Mouse (Mus musculus) heart, embryonic 14.5 days (tissue): ENCODE measurements around the gene Ttk. TPM values are rescaled to one million over a fixed set of nuclear protein-coding genes. Genes with fewer than 3 reads are reported as not detected.

Source experiments
- ATAC-seq: fragments of 200-750 bp; cut with Nextera tagmentation; 2 replicates; pipeline ENCODE4 v1.8.0; 2017; ENCODE audit warnings: low read depth, moderate TSS enrichment; ENCODE audit not compliant: insufficient number of reproducible peaks, insufficient read depth, low FRiP score
- H3K27ac ChIP-seq, 2 experiments: fragments of 200-500 bp in 1 of 2; fragments of 300-500 bp in 1 of 2; sonication (generic) in 1 of 2; replicated peaks in 1 of 2; 2 replicates each; pipeline ENCODE4 v1.5.1; 2012 to 2014; ENCODE audit warnings: low read depth in 2 of 2, low read length in 2 of 2, control low read depth in 1 of 2, mild to moderate bottlenecking in 1 of 2, mixed read lengths in 1 of 2; ENCODE audit not compliant: control insufficient read depth in 1 of 2, insufficient read depth in 1 of 2
- H3K27me3 ChIP-seq: fragments of 300-500 bp; sonication (generic); 2 replicates; pipeline ENCODE4 v1.6.1; 2014; ENCODE audit warnings: mild to moderate bottlenecking, low read length, control low read depth; ENCODE audit not compliant: control insufficient read depth, insufficient read depth
- H3K36me3 ChIP-seq: fragments of 300-500 bp; sonication (generic); 2 replicates; pipeline ENCODE4 v1.6.1; 2014; ENCODE audit warnings: mild to moderate bottlenecking, control low read depth, low read length, mixed read lengths; ENCODE audit not compliant: control insufficient read depth, insufficient read depth
- H3K4me1 ChIP-seq, 2 experiments: fragments of 200-500 bp in 1 of 2; fragments of 300-500 bp in 1 of 2; sonication (generic) in 1 of 2; 2 replicates each; pipeline ENCODE4 v1.6.1; 2012 to 2014; ENCODE audit warnings: low read length in 2 of 2, control low read depth in 1 of 2, mixed read lengths in 1 of 2; ENCODE audit not compliant: control insufficient read depth in 2 of 2, insufficient read depth in 2 of 2
- H3K4me2 ChIP-seq: fragments of 300-500 bp; sonication (generic); 2 replicates; pipeline ENCODE4 v1.6.1; 2014; ENCODE audit warnings: mild to moderate bottlenecking, low read length
- H3K4me3 ChIP-seq, 2 experiments: fragments of 200-500 bp in 1 of 2; fragments of 300-500 bp in 1 of 2; sonication (generic) in 1 of 2; 2 replicates each; pipeline ENCODE4 v1.5.1; 2012 to 2014; ENCODE audit warnings: low read length in 2 of 2, mild to moderate bottlenecking in 2 of 2, control low read depth in 1 of 2, low read depth in 1 of 2, moderate library complexity in 1 of 2; ENCODE audit not compliant: control insufficient read depth in 1 of 2, insufficient read depth in 1 of 2
- H3K9ac ChIP-seq: fragments of 300-500 bp; sonication (generic); 2 replicates; pipeline ENCODE4 v1.6.1; 2014; ENCODE audit warnings: mild to moderate bottlenecking, low read length
- H3K9me3 ChIP-seq: fragments of 300-500 bp; sonication (generic); 2 replicates; pipeline ENCODE4 v1.6.1; 2016; ENCODE audit warnings: low read length, control low read depth; ENCODE audit not compliant: control insufficient read depth
- WGBS: fragments of 180-500 bp; shearing (Covaris S2); extraction: QIAGEN DNeasy Blood & Tissue Kit; methylation state at CpG from one replicate; pipeline ENCODE4 v1.1.7; 2014; 5-methylcytosine and 5-hydroxymethylcytosine counted together
- polyA plus RNA-seq: library from polyadenylated mRNA; unstranded; fragments of >200 nt; fragmentation: Nextera tagmentation; extraction: Ambion mirVana; gene quantifications from 2 replicates; pipeline ENCODE4 v1.2.1, GENCODE M21; 2014

The Ttk gene
- polyA plus RNA-seq, 1 experiment from 2014 or later: 15.7 TPM

- H3K9me3 ChIP-seq: no peaks in the 10 kb centered on the region
- ATAC-seq: peak; percentile 64
- H3K27me3 ChIP-seq: no peaks in the 10 kb centered on the region
- WGBS: 1% methylated on average over 27 of the region's 27 CpGs
- H3K9ac ChIP-seq: peak overlapping the region; percentile 85
- peak overlapping the region; percentile 70 for H3K4me2 ChIP-seq
- H3K4me1 ChIP-seq: peaks cover 2 to 13% of the 10 kb centered on the region in 2 experiments; a peak in 2 of 4 replicates
- H3K36me3 ChIP-seq: peaks cover 7% of the 10 kb centered on the region; the same call in 1 of the 2 replicates
- H3K27ac ChIP-seq: peak overlapping the region; percentile 0 to 79; a peak in 3 of 4 replicates
- H3K4me3 ChIP-seq: peak overlapping the region; percentile 82 to 94
These were observed 342 bp downstream of the Ttk start for GRCm38 (mm10) chr9:83834748-83835313.

- H3K27me3 ChIP-seq: no peaks in the 10 kb centered on the region
- no peak overlapping the region for H3K27ac ChIP-seq
- no peak overlapping the region for H3K9ac ChIP-seq
- no peak; the same call in 1 of the 2 replicates for ATAC-seq
- no peak overlapping the region for H3K4me2 ChIP-seq
- 93% methylated on average over 3 of the region's 3 CpGs for WGBS
- no peaks in the 10 kb centered on the region for H3K9me3 ChIP-seq
- no peaks in the 10 kb centered on the region for H3K4me1 ChIP-seq
- peaks cover 70% of the 10 kb centered on the region for H3K36me3 ChIP-seq
- no peak overlapping the region for H3K4me3 ChIP-seq
These were observed 18.0 kb downstream of the Ttk start for GRCm38 (mm10) chr9:83852464-83852863.

DNA sequence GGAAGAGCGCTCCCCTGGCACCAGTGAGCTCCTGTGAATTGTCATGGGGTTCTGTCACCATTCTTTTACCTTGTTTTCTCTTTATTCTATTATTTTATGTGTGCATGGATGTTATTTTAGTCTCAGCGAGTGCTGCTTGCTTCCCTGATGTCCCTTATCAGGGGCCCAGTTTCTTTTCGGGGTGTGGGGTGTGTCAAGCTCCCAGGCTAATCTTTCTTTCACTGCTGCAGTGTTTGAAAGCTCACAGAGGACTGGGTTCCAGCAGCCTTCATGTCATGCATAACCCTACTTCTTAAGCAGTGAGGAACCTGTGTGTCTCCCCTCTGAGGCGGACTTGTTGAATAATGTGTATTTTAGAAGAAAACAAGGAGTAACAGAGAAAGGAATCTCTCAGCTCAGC is 30.7 kb downstream of the Ttk start:
- Histone ChIP-seq H3K4me3 (no peak overlapping the region), H3K36me3 (peaks cover 79% of the 10 kb centered on the region), H3K4me1 (no peaks in the 10 kb centered on the region), H3K9me3 (no peaks in the 10 kb centered on the region), H3K27me3 (no peaks in the 10 kb centered on the region), H3K4me2 (no peak overlapping the region), H3K9ac (no peak overlapping the region), H3K27ac (no peak overlapping the region)
- 53% methylated on average over 4 of the region's 4 CpGs for WGBS
- no peak for ATAC-seq

GRCm38 (mm10) chr9:83882191-83882590 is 47.7 kb downstream of the Ttk start:
- Histone ChIP-seq H3K9ac (no peak overlapping the region), H3K27me3 (no peaks in the 10 kb centered on the region), H3K36me3 (no peaks in the 10 kb centered on the region), H3K4me1 (no peaks in the 10 kb centered on the region), H3K27ac (no peak overlapping the region), H3K9me3 (no peaks in the 10 kb centered on the region), H3K4me2 (no peak overlapping the region), H3K4me3 (no peak overlapping the region)
- ATAC-seq: no peak
- WGBS: 72% methylated on average over 6 of the region's 6 CpGs

GRCm38 (mm10) chr9:83886149-83886548 is 51.7 kb downstream of the Ttk start:
- H3K9me3 ChIP-seq: no peaks in the 10 kb centered on the region
- no peak overlapping the region for H3K4me3 ChIP-seq
- H3K36me3 ChIP-seq: no peaks in the 10 kb centered on the region
- H3K9ac ChIP-seq: no peak overlapping the region
- no peaks in the 10 kb centered on the region for H3K4me1 ChIP-seq
- no peak for ATAC-seq
- no peak overlapping the region for H3K4me2 ChIP-seq
- H3K27me3 ChIP-seq: no peaks in the 10 kb centered on the region
- no peak overlapping the region for H3K27ac ChIP-seq

- Histone ChIP-seq H3K36me3 (no peaks in the 10 kb centered on the region), H3K4me1 (no peaks in the 10 kb centered on the region), H3K4me3 (no peak overlapping the region), H3K9me3 (no peaks in the 10 kb centered on the region), H3K4me2 (no peak overlapping the region), H3K27ac (no peak overlapping the region), H3K27me3 (no peaks in the 10 kb centered on the region), H3K9ac (no peak overlapping the region)
- ATAC-seq: no peak
- 78% methylated on average over 5 of the region's 5 CpGs for WGBS
These were observed 53.7 kb downstream of the Ttk start for GRCm38 (mm10) chr9:83888214-83888613.

DNA sequence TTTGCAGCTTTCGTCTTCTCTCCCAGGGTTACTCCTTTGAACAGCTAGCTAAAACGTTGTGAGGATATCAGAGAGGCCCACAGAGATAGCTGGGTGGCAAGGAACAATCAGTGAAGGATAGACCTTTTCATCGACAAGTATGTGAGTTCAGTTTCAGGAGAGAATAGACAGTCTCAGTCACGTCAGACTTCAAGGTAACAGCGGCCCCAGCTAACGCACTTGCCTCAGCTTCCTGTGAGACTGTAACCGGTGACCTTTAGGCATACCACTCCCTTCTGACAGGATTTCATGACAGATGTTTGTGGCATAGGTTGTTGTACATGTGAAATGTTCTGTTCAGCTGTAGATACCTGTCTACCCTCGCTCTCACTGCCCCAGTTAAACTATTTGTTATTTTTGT is 58.6 kb downstream of the Ttk start:
- ATAC-seq: no peak
- 56% methylated on average over 8 of the region's 8 CpGs for WGBS

GRCm38 (mm10) chr9:83893767-83894330 is 59.4 kb downstream of the Ttk start:
- H3K27me3 ChIP-seq: no peaks in the 10 kb centered on the region
- H3K4me1 ChIP-seq: no peaks in the 10 kb centered on the region
- H3K4me3 ChIP-seq: no peak overlapping the region
- no peak overlapping the region for H3K9ac ChIP-seq
- no peak overlapping the region for H3K4me2 ChIP-seq
- H3K9me3 ChIP-seq: no peaks in the 10 kb centered on the region
- H3K27ac ChIP-seq: no peak overlapping the region
- H3K36me3 ChIP-seq: no peaks in the 10 kb centered on the region
- ATAC-seq: no peak
- 76% methylated on average over 4 of the region's 4 CpGs for WGBS

More for the DNA sequence above, 58.6 kb downstream of the Ttk start:
- no peak overlapping the region for H3K4me3 ChIP-seq
- no peaks in the 10 kb centered on the region for H3K9me3 ChIP-seq
- H3K27me3 ChIP-seq: no peaks in the 10 kb centered on the region
- no peak overlapping the region for H3K4me2 ChIP-seq
- H3K27ac ChIP-seq: no peak overlapping the region
- no peaks in the 10 kb centered on the region for H3K4me1 ChIP-seq
- H3K36me3 ChIP-seq: no peaks in the 10 kb centered on the region
- no peak overlapping the region for H3K9ac ChIP-seq
